Mouse (Mus musculus) E14TG2a.4 (cell line): Measurements from ENCODE around the gene Gnaq.

Source experiments
- CTCF ChIP-seq: conservative IDR thresholded peaks from 2 replicates; pipeline ENCODE4 v1.5.1; 2014; ENCODE audit warnings: low read length
- NANOG ChIP-seq: IDR thresholded peaks from 2 replicates; pipeline ENCODE4 v1.6.1; 2014; ENCODE audit warnings: borderline replicate concordance, low read length, mixed read lengths
- POU5F1 ChIP-seq: IDR thresholded peaks from 2 replicates; pipeline ENCODE4 v1.6.1; 2014; ENCODE audit warnings: low read length, borderline replicate concordance

DNA sequence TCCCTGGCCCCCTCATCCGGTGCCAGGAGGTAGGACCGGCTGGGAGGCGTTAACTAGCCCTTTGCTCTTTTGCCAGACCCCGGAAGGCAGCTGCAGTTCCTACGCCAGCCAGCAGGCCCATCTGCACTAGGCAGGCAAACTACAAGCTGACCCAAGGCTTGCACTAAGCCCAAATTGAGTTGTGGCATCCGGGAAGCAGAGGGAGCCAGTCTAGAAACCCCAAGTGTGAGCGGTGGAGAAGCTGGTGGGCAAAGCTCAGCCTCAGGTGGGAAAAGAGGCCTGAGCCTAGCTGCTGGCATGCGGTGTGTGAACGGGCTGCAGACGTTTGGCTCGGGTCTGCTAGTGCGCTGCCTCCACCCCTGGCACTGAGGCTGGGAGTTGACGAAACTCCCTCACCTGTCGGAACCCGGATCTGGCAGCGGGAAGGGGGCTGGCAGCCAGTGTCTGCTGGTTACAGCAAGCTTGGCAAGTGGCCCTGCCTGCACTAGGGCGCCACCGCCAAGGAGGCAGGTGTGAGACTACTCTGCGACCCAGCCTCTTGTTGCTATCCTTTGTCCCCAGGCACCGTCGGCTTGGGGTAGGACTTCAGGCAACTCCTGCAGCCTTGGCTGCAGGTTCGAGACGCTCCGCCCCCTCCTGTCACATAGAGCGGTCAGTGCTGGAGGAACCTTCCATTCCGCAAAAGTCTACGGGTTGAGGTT lies 303.1 kb downstream of the Gnaq start, which contains the start of gene Gna14:
- TF ChIP-seq CTCF (peak; percentile 94), POU5F1 (no peak), NANOG (no peak)
